Mouse (Mus musculus): ENCODE measurements around the gene Eif3l. TPM values are rescaled to one million over a fixed set of nuclear protein-coding genes. Genes with fewer than 3 reads are reported as not detected.

Eif3l gene
- polyA plus RNA-seq, 1 experiment from 2014 or later, result 177 TPM

- 0 out of 2 replicates have a peak, but pooled peaks cover 5% of the 10 kb centered on the region for H3K4me1 ChIP-seq (replicated peaks)
- H3K9me3 ChIP-seq, result no peaks in the 10 kb centered on the region
- no peak overlapping the region for H3K4me3 ChIP-seq
- no peak overlapping the region for H3K4me2 ChIP-seq
- peaks cover 6% of the 10 kb centered on the region for H3K36me3 ChIP-seq
- no peak overlapping the region for H3K27ac ChIP-seq (replicated peaks)
- no peak overlapping the region for H3K9ac ChIP-seq
- 79% methylated on average over 4 of the region's 4 CpGs for WGBS
- no peak for ATAC-seq (ENCODE audit: low FRiP score, low read depth)
- H3K27me3 ChIP-seq, result no peaks in the 10 kb centered on the region
These were observed 25.4 kb downstream of the Eif3l start for GRCm38 (mm10) chr15:79100391-79100790.

DNA sequence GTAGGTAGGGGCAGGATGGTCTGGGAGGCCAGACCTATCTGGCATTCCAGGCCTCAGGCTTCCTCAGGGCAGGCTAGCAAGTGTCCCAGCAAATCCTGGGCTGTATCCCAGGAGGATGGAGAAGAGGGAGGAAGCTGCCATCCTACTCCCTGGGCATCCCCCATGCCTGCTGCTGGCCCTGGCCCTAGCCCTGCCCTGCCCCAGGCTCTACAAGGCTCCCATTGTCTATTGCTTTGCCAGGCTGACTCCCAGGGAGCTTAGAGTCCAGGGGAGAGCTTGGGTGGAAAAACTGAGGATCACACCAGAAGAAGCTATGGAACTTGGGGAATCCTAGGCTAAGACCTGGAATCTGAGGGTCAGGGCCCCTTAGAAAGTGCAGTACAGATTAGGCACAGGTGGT is 26.6 kb downstream of the Eif3l start:
- no peak overlapping the region for H3K9ac ChIP-seq
- no peak overlapping the region for H3K4me2 ChIP-seq
- no peaks in the 10 kb centered on the region for H3K36me3 ChIP-seq
- 0 out of 2 replicates have a peak, but pooled peaks cover 5% of the 10 kb centered on the region for H3K4me1 ChIP-seq (replicated peaks)
- no peaks in the 10 kb centered on the region for H3K9me3 ChIP-seq
- no peak overlapping the region for H3K27ac ChIP-seq (replicated peaks)
- H3K4me3 ChIP-seq, result no peak overlapping the region
- no peaks in the 10 kb centered on the region for H3K27me3 ChIP-seq
- no peak for ATAC-seq (ENCODE audit: low FRiP score, low read depth)

- no peak overlapping the region for H3K4me2 ChIP-seq
- no peaks in the 10 kb centered on the region for H3K9me3 ChIP-seq
- H3K9ac ChIP-seq, result no peak overlapping the region
- no peak overlapping the region for H3K27ac ChIP-seq (replicated peaks)
- H3K27me3 ChIP-seq, result no peaks in the 10 kb centered on the region
- no peak overlapping the region for H3K4me3 ChIP-seq
- no peak for ATAC-seq (ENCODE audit: low FRiP score, low read depth)
- H3K4me1 ChIP-seq (replicated peaks), result peaks cover 9% of the 10 kb centered on the region
- H3K36me3 ChIP-seq, result no peaks in the 10 kb centered on the region
- 62% methylated on average over 10 of the region's 10 CpGs for WGBS
These were observed 28.3 kb downstream of the Eif3l start for GRCm38 (mm10) chr15:79103264-79103663.

DNA sequence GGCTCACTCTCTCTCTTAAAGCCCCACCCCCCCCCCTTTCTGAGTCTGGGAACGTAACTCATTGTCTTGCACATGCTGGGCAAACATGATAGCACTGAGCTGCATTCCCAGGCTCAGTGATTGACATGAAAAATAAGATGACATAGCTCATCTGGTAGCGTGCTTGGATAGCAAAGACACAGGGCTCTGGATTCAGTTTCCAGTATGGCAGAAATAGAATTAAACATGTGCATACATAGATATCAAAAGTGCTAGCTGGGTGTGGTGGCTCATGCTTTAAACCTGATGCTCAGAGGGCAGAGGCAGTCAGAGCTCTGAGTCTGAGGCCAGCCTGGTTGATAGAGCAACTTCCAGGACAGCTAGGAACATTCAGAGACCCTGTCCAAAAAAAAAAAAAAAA is 30.8 kb downstream of the Eif3l start:
- Histone ChIP-seq H3K36me3 (no peaks in the 10 kb centered on the region), H3K27me3 (no peaks in the 10 kb centered on the region), H3K9me3 (no peaks in the 10 kb centered on the region), H3K4me3 (no peak overlapping the region), H3K9ac (no peak overlapping the region), H3K4me2 (no peak overlapping the region), H3K4me1 (replicated peaks) (peaks cover 21% of the 10 kb centered on the region), H3K27ac (replicated peaks) (no peak overlapping the region)
- WGBS, result 43% methylated on average over 2 of the region's 2 CpGs
- no peak for ATAC-seq (ENCODE audit: low FRiP score, low read depth)

GRCm38 (mm10) chr15:79107966-79108365 is 33.0 kb downstream of the Eif3l start:
- H3K4me3 ChIP-seq, result peak overlapping the region; percentile 95
- no peaks in the 10 kb centered on the region for H3K27me3 ChIP-seq
- peak overlapping the region; percentile 96 for H3K4me2 ChIP-seq
- H3K4me1 ChIP-seq (replicated peaks), result peaks cover 33% of the 10 kb centered on the region
- H3K36me3 ChIP-seq, result no peaks in the 10 kb centered on the region
- 17% methylated on average over 7 of the region's 7 CpGs for WGBS
- H3K9me3 ChIP-seq, result no peaks in the 10 kb centered on the region
- ATAC-seq (ENCODE audit: low FRiP score, low read depth), result no peak
- H3K9ac ChIP-seq, result no peak overlapping the region
- H3K27ac ChIP-seq (replicated peaks), result peak overlapping the region; percentile 82; the same call in 1 of the 2 replicates

- H3K36me3 ChIP-seq, result no peaks in the 10 kb centered on the region
- H3K4me3 ChIP-seq, result peak within 1 kb of the TSS; percentile 95
- H3K27ac ChIP-seq (replicated peaks), result peak within 1 kb of the TSS; percentile 82
- no peaks in the 10 kb centered on the region for H3K9me3 ChIP-seq
- peaks cover 33% of the 10 kb centered on the region for H3K4me1 ChIP-seq (replicated peaks)
- peak; percentile 62 for ATAC-seq (ENCODE audit: low FRiP score, low read depth)
- no peaks in the 10 kb centered on the region for H3K27me3 ChIP-seq
- WGBS, result under 1% methylated on average over 65 of the region's 85 CpGs
- H3K9ac ChIP-seq, result peak within 1 kb of the TSS; percentile 93
- H3K4me2 ChIP-seq, result peak within 1 kb of the TSS; percentile 96
These were observed 33.7 kb downstream of the Eif3l start, which contains the start of gene Micall1 for GRCm38 (mm10) chr15:79108421-79109320. Micall1 (plus strand) TSS chr15:79108898.

DNA sequence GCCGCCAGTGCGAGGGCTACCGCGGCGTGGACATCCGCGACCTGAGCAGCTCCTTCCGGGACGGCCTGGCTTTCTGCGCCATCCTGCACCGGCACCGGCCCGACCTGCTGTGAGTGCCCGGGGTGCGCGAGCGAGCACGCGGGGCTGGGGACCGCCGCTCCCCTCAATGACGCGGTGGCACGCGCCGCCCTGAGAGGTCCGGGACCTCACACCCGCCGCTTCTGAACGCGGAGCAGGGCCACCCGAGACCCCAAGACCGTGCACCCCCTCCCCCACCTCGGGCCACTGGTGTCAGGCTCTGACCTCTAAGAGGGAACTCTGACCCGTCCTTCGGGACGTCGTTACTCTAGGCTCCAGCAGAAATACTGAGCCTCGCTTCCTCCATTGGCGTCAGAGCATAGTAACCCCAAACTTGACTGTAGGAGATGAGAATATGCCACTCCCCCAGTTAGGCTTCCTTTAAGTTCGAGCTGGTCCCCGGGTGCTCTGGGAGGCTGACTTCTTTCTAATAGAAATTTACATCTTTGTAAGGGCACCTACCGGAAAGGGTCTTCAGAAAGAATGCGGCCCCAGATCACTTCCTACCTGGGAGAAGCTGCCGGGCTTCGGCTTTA is 34.4 kb downstream of the Eif3l start:
- Histone ChIP-seq H3K27ac (replicated peaks) (peak overlapping the region; percentile 82), H3K9me3 (no peaks in the 10 kb centered on the region), H3K4me3 (peak overlapping the region; percentile 95), H3K36me3 (no peaks in the 10 kb centered on the region), H3K9ac (peak overlapping the region; percentile 93), H3K27me3 (no peaks in the 10 kb centered on the region), H3K4me2 (peak overlapping the region; percentile 96), H3K4me1 (replicated peaks) (peaks cover 33% of the 10 kb centered on the region)
- under 1% methylated on average over 46 of the region's 46 CpGs for WGBS
- peak; percentile 36 for ATAC-seq (ENCODE audit: low FRiP score, low read depth)

DNA sequence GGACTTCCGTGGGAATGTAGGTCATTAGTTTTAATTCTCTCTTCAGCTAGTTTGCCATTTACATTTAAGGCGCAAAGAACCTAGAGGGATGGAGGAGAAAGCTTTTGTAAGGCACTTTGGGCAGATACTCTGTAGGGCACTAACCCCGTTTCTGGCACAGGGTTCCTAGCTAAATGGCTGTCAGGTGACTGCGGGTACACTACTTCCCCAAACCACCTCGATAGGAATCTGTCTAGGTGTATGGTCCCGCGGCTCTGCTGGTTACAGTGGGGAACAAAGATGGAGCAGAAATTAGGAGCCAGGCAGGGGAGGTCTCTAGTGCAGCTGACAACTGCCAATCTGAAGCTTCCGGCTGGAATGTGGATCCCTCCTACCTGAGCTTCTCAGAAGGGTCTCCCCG is 35.1 kb downstream of the Eif3l start:
- Histone ChIP-seq H3K36me3 (peaks cover 4% of the 10 kb centered on the region), H3K4me2 (peak overlapping the region; percentile 96), H3K9me3 (no peaks in the 10 kb centered on the region), H3K9ac (peak overlapping the region; percentile 93), H3K27ac (replicated peaks) (no peak overlapping the region), H3K27me3 (no peaks in the 10 kb centered on the region), H3K4me1 (replicated peaks) (peaks cover 33% of the 10 kb centered on the region), H3K4me3 (peak overlapping the region; percentile 95)
- ATAC-seq (ENCODE audit: low FRiP score, low read depth), result no peak
- WGBS, result 14% methylated on average over 9 of the region's 9 CpGs

GRCm38 (mm10) chr15:79110528-79110927 is 35.5 kb downstream of the Eif3l start:
- H3K27ac ChIP-seq (replicated peaks), result no peak overlapping the region
- H3K4me1 ChIP-seq (replicated peaks), result peaks cover 33% of the 10 kb centered on the region
- peak overlapping the region; percentile 93; the same call in 1 of the 2 replicates for H3K9ac ChIP-seq
- no peaks in the 10 kb centered on the region for H3K9me3 ChIP-seq
- H3K4me3 ChIP-seq, result peak overlapping the region; percentile 95
- ATAC-seq (ENCODE audit: low FRiP score, low read depth), result no peak
- peak overlapping the region; percentile 96 for H3K4me2 ChIP-seq
- peaks cover 9% of the 10 kb centered on the region for H3K36me3 ChIP-seq
- 66% methylated on average over 2 of the region's 2 CpGs for WGBS
- H3K27me3 ChIP-seq, result no peaks in the 10 kb centered on the region

GRCm38 (mm10) chr15:79111774-79112173 is 36.8 kb downstream of the Eif3l start:
- 80% methylated on average over 4 of the region's 4 CpGs for WGBS
- Histone ChIP-seq H3K9me3 (no peaks in the 10 kb centered on the region), H3K4me2 (no peak overlapping the region), H3K27ac (replicated peaks) (no peak overlapping the region), H3K4me3 (no peak overlapping the region), H3K9ac (no peak overlapping the region), H3K4me1 (replicated peaks) (peaks cover 33% of the 10 kb centered on the region), H3K36me3 (peaks cover 12% of the 10 kb centered on the region), H3K27me3 (no peaks in the 10 kb centered on the region)
- ATAC-seq (ENCODE audit: low FRiP score, low read depth), result no peak

GRCm38 (mm10) chr15:79115276-79115675 is 40.3 kb downstream of the Eif3l start:
- peaks cover 26% of the 10 kb centered on the region for H3K36me3 ChIP-seq
- 64% methylated on average over 5 of the region's 5 CpGs for WGBS

DNA sequence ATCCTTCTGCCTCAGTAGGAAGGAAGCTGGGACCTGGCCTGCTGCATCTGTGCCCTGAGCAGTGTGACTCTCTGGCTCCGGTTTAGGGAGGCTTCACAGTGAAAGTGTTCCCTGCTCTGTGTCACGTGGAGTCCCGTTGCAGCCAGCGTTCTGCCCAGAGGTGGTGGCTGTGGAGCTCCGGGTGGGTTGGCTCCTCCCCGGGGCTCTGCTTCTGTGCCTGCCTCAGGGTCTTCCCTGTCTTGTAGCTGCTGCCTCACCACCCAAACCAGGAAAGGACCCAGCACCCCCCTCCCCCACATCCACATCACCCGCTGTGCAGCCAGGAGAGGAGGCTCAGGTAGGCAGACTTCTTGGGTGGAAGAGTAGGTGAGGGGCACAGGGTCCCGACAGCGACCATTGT is 44.5 kb downstream of the Eif3l start:
- no peak for ATAC-seq (ENCODE audit: low FRiP score, low read depth)
- Histone ChIP-seq H3K9ac (no peak overlapping the region), H3K36me3 (peaks cover 40% of the 10 kb centered on the region), H3K4me1 (replicated peaks) (no peaks in the 10 kb centered on the region), H3K27ac (replicated peaks) (no peak overlapping the region), H3K9me3 (no peaks in the 10 kb centered on the region), H3K4me3 (no peak overlapping the region), H3K27me3 (no peaks in the 10 kb centered on the region), H3K4me2 (no peak overlapping the region)
- WGBS, result 89% methylated on average over 9 of the region's 9 CpGs

More at GRCm38 (mm10) chr15:79115276-79115675, 40.3 kb downstream of the Eif3l start:
- Histone ChIP-seq H3K9ac (no peak overlapping the region), H3K27me3 (no peaks in the 10 kb centered on the region), H3K4me1 (replicated peaks) (peaks cover 17% of the 10 kb centered on the region), H3K4me2 (no peak overlapping the region), H3K4me3 (no peak overlapping the region), H3K9me3 (no peaks in the 10 kb centered on the region), H3K27ac (replicated peaks) (no peak overlapping the region)
- ATAC-seq (ENCODE audit: low FRiP score, low read depth), result no peak

Measured in hindbrain, embryonic 15.5 days (tissue).